Mouse (Mus musculus) olfactory bulb, adult 2 months (tissue): ENCODE results near the gene Abca5. TPM values are rescaled to one million over a fixed set of nuclear protein-coding genes. Genes with fewer than 3 reads are reported as not detected.

ENCODE experiments used
- H3K27ac ChIP-seq: fragments of 200-500 bp; 2 replicates; pipeline ENCODE4 v1.5.1; 2012; ENCODE audit warnings: low read depth, low read length; ENCODE audit not compliant: insufficient read depth
- H3K4me1 ChIP-seq: fragments of 200-500 bp; 2 replicates; pipeline ENCODE4 v1.6.1; 2012; ENCODE audit warnings: low read length; ENCODE audit not compliant: control insufficient read depth, insufficient read depth
- H3K4me3 ChIP-seq: fragments of 200-500 bp; 2 replicates; pipeline ENCODE4 v1.5.1; 2012; ENCODE audit warnings: mild to moderate bottlenecking, low read depth, low read length, moderate library complexity; ENCODE audit not compliant: insufficient read depth
- CTCF ChIP-seq: fragments of 200-500 bp; IDR thresholded peaks from 2 replicates; pipeline ENCODE4 v1.5.1; 2012; ENCODE audit warnings: low read depth, mild to moderate bottlenecking, low read length, moderate library complexity; ENCODE audit not compliant: insufficient read depth
- POLR2A ChIP-seq: fragments of 200-500 bp; IDR thresholded peaks from 2 replicates; pipeline ENCODE4 v1.6.1; 2012; ENCODE audit warnings: mild to moderate bottlenecking, low read depth, low read length, moderate library complexity; ENCODE audit not compliant: insufficient read depth
- WGBS: fragments of 180-500 bp; shearing (Covaris S2); methylation state at CpG from one replicate; pipeline ENCODE4 v1.1.7; 2018; 5-methylcytosine and 5-hydroxymethylcytosine counted together
- polyA plus RNA-seq: library from polyadenylated mRNA; stranded (reverse); fragments of >200 nt; gene quantifications from 2 replicates; pipeline ENCODE4 v1.2.4, GENCODE M21; 2012; ENCODE audit warnings: low replicate concordance; ENCODE audit not compliant: missing spikeins, insufficient read depth, insufficient read length

The Abca5 gene
- polyA plus RNA-seq, 1 experiment = not detected

DNA sequence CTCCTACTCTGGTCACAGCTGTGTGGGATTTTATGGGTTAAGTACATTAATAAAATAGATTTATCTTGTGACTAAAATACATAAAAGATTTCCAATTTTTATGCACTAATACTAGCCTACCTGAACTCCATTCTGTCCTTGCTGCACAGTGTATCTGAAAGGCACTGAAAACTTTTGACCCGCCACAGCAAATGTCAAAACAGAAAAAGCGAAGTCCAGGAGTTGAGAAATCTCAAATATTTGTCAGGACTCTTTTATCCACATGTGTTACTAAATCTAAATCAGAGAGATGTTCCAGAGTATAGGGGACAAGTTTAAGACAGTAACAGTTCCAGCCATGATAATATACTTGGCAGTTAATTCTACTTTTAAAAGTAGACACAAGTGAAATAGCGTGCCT, 85.3 kb downstream of the Abca5 start:
- 89% methylated on average over 3 of the region's 3 CpGs for WGBS
- no peak overlapping the region for H3K4me3 ChIP-seq
- H3K27ac ChIP-seq = no peak overlapping the region
- no peaks in the 10 kb centered on the region for H3K4me1 ChIP-seq
- TF ChIP-seq CTCF = no peak
- no peak for TF ChIP-seq POLR2A

DNA sequence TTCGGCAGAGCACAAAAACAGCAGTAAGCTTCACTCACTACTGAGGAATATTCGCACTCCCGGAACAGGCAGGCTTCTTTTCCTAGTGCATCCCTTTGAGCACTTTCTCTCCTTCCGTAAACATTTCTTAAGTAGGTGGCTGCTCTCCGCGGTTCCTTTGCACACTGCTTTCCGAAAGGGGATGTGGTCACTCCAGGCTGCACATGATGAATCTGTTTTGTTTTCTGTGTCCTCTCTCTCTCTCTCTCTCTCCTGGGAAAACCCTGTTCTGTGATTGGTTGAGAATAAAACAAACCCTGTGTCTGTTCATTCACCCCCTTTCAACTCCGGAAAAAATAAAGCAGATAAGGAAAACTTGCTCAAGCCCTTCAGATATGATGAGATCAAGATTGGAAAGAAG, 86.0 kb downstream of the Abca5 start, which contains the start of gene Abca6:
TSS of gene Abca6 (minus strand) at position 243 of the 400 bp plus-strand sequence.
- 8% methylated on average over 8 of the region's 8 CpGs for WGBS
- TF ChIP-seq CTCF (no peak), POLR2A (no peak)
- H3K4me3 ChIP-seq = peak within 1 kb of the TSS; percentile 6; the same call in 1 of the 2 replicates

GRCm38 (mm10) chr11:110244730-110245129, 92.8 kb downstream of the Abca5 start:
- 70% methylated on average over 10 of the region's 10 CpGs for WGBS
- H3K4me3 ChIP-seq = no peak overlapping the region
- TF ChIP-seq CTCF = no peak
- TF ChIP-seq POLR2A = no peak
- no peaks in the 10 kb centered on the region for H3K4me1 ChIP-seq
- H3K27ac ChIP-seq = no peak overlapping the region

More for the DNA sequence above, 86.0 kb downstream of the Abca5 start, which contains the start of gene Abca6:
- no peak within 1 kb of the TSS for H3K27ac ChIP-seq
- H3K4me1 ChIP-seq = no peaks in the 10 kb centered on the region

DNA sequence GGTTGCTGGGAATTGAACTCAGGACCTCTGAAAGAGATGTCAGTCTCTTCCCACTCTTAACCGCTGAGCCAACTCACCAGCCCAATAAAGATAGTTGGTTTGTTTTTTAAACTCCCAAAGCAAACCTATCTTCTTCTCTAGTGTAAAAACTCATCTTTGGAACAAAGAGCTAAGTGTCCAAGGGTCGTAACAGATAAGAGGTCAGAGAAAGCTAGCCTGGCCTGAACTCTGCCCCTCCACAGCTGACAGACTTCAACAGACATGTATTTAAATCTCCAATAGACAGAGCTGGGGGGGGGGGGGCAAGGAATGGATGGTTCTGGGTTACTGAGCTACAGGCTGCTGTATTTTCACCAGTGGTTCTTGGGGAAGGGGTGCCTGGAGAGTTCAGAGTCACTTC, 100.0 kb downstream of the Abca5 start:
- Histone ChIP-seq H3K4me1 (no peaks in the 10 kb centered on the region), H3K27ac (no peak overlapping the region), H3K4me3 (no peak overlapping the region)
- no peak for TF ChIP-seq CTCF
- TF ChIP-seq POLR2A = no peak
- 93% methylated on average over 2 of the region's 2 CpGs for WGBS

DNA sequence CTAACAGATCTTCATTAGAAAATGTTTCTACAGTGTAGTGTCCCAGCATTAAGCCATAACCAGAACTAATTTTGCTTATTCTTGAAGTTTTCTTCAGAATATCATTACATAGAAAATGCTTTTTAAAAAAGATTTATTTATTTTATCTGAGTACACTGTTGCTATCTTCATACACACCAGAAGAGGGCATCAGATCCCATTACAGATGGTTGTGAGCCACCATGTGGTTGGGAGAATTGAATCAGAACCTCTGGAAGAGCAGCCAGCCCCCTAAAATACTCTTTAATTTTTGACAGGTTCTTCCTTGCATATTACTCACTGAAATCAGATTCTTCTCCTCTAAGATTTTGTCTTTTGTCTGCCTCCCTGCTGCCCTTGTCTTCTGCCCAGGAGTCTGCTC, 104.5 kb downstream of the Abca5 start:
- TF ChIP-seq POLR2A = no peak
- no peak for TF ChIP-seq CTCF
- no peak overlapping the region for H3K4me3 ChIP-seq
- no peaks in the 10 kb centered on the region for H3K4me1 ChIP-seq
- no peak overlapping the region for H3K27ac ChIP-seq

Other genes with a start within 250 kb of the Abca5 start
- gene Abca8a, start 241.7 kb downstream of the Abca5 start, polyA plus RNA-seq = not detected in 2 replicates
- not detected in 2 replicates for gene Abca9, start 169.5 kb downstream of the Abca5 start, polyA plus RNA-seq
- gene Abca6, start 85.9 kb downstream of the Abca5 start, polyA plus RNA-seq = not detected in 2 replicates
- not detected in 2 replicates for gene Map2k6, start 61.4 kb upstream of the Abca5 start, polyA plus RNA-seq